Mouse (Mus musculus): ENCODE measurements around the gene Olfr119.
"Not testable (repeated sequence)": the region's sequence is repeated elsewhere in the genome, so short reads cannot be mapped to it uniquely, and the experiment has no call there.

Gene Olfr119

DNA sequence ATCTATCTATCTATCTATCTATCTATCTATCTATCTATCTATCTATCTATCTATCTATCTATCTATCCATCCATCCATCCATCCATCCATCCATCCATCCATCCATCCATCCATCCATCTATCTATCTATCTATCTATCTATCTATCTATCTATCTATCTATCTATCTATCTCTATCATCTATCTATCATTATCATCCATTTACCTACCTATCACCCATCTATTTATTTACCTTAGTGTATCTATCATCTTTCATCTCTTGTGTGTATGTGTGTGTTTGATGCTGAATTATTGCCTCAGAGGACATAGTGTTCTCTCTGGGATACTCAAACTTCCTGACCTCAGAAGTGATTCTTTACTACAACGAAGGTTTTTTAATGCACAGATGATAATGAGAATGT lies at the start of gene Olfr119:
TSS of gene Olfr119 (plus strand) at position 301 of the 400 bp plus-strand sequence.
- DNase-seq (ENCODE audit: low read depth, low spot score), result not testable (repeated sequence)

DNA sequence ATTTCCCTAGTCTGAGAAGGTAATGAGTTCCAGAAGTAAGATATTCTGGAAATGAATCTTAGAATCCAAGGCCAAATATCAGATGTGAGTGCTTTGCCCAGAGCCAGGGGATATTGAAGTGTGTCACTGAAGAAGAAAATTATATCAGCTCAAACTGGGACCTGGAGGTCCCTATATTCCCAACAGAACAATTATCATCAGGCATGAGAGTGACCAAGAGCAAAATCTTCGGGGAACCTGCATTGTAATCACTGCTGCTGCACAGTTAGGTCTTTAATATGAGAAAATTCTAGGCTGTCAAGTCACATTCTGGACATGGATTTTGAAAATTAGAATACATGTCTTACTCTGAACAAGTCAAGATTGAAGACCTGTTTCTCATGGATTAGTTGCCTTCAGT lies 32.7 kb upstream of the Olfr119 start, which contains the start of gene Olfr117:
TSS of gene Olfr117 (minus strand) at position 101 of the 400 bp plus-strand sequence.
- DNase-seq (ENCODE audit: low read depth, low spot score), result no peak

DNA sequence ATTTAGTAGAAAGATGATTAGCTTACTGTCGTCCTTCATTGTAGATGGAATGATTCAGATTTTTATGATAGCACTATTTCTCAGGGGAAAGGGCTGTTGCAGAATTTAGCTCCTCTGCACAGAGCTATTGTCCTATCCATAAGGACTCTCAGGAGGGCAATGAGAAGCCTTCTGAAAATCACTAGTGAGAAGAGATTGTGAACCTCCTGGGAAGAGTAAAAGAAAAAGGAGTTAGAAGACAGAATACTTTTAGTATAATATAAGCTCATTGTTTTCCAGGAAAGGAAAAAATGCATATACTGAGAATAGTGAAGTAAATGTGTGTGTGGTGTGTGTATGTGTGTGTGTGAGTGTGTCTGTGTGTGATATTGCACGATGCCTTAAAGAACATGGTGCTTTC lies 29.7 kb upstream of the Olfr119 start, which contains the start of gene Olfr118:
TSS of gene Olfr118 (plus strand) at position 301 of the 400 bp plus-strand sequence.
- DNase-seq (ENCODE audit: low read depth, low spot score), result no peak

DNA sequence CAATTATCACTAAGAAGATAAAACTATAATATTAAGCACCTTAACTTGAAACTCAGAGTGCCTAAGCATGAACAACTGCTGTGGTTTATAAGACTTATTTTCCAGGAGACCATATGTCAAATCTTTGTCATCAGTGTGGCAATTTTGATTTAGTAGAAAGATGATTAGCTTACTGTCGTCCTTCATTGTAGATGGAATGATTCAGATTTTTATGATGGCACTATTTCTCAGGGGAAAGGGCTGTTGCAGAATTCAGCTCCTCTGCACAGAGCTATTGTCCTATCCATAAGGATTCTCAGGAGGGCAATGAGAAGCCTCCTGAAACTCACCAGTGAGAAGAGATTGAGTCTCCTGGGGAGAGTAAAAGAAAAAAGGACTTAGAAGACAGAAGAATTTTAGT lies 25.1 kb downstream of the Olfr119 start, which contains the start of gene Olfr120:
TSS of gene Olfr120 (plus strand) at position 301 of the 400 bp plus-strand sequence.
- no peak for DNase-seq (ENCODE audit: low read depth, low spot score)

DNA sequence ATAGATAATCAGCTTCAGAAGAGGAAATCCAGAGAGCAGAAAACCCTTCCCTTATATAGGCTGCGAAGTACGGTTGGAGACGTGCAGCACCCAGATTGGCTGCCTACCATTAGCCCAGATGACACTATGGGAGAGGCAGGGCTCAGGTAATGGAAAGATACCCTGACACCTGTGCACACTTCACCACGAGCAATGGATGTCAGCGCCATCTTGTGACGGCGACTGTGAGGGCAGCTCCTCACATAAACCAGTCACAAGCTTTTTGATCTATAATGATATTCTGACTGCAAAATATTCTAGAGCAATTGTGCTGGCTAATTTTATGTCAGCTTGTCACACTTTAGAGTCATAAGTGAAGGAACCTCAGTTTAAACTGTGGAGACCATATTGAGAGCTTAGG lies 41.7 kb downstream of the Olfr119 start:
- DNase-seq (ENCODE audit: low read depth, low spot score), result no peak

Measured in brain, embryonic 18.5 days (tissue).